Mouse (Mus musculus): ENCODE measurements at regions not wholly inside any gene's neighbourhood (a gene's known extent, or its start where the extent isn't known, plus 50 kb on each side); places are given as distances from the start of the nearest gene placed in this dataset.
"Not testable (repeated sequence)": the region's sequence is repeated elsewhere in the genome, so short reads cannot be mapped to it uniquely, and the experiment has no call there.

DNA sequence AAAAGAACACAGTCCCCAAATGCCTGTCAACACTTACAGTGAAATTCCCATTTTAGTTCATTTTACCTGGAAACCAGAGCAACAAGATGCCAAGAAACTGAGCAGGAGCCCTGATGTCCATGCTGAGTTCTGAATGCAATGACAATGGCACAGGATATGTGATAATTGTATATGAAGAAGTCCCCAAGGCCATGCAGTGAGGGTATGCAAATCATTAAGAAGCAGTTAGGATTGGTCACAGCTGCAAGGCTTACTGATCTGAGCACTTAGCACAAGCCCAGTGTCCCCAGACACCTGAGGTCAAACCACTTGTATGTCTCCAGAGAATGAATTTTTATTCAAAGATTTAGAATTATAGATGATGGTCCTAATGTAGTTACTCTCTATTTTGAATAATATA lies 419.0 kb upstream of the Tacstd2 start:
- in situ Hi-C loops (cut with MboI; ENCODE audit: unreplicated experiment in 2 of 2), result not testable (repeated sequence)

DNA sequence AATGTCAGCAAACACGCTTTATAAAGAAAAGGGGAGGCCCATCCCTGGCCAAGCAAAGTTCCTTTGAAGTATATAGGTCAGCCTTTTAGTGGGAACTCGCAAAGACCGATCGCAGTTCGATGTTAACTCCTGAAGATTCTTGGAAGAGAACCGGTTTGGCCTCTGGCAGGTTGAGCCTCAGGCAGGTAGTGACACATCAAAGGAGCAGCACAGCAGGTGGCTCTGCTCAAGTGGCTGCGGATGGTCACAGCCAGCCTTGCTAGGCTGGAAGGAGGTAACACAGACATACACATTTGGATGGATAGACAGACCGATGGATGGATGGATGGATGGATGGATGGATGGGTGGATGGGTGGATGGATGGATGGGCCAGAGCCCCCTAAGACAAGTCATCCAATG lies 395.9 kb upstream of the Tacstd2 start:
- in situ Hi-C loops (cut with MboI; ENCODE audit: unreplicated experiment in 2 of 2), result not testable (repeated sequence)

DNA sequence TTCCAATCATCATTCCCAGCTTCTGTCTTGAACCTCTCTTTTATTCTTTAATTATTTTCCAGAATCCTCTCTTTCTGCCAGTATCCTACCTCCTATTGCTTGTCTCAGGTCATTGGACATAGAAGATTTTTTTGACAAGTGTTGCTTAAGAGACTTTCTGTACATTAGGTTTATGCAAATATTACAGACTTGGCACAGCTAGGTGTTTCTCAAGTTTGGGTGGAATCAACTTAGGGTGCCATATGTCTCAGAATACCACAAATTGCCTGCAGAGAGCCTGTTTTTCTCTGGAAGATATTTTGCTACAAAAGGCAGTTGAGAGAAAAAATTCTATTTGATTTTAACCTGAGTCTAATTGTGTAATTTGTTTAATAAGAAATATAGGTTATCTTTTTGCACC lies 386.9 kb upstream of the Tacstd2 start:
- in situ Hi-C loops (cut with MboI; ENCODE audit: unreplicated experiment in 2 of 2), result no loop called here

DNA sequence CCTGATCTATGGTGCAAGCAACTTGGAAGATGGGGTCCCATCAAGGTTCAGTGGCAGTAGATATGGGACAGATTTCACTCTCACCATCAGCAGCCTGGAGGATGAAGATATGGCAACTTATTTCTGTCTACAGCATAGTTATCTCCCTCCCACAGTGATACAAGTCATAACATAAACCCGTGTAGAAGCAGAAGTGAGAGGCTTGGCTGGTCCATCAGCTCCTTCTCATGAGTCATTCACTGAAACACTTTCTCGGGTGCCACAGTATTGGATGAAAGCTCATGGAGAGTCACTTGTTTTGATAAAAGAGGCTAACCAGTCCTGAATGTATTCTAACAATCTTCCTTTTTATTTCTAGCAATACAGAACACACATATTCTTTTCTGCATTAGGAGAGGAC lies 378.3 kb upstream of the Tacstd2 start:
- in situ Hi-C loops (cut with MboI; ENCODE audit: unreplicated experiment in 2 of 2), result no loop called here

DNA sequence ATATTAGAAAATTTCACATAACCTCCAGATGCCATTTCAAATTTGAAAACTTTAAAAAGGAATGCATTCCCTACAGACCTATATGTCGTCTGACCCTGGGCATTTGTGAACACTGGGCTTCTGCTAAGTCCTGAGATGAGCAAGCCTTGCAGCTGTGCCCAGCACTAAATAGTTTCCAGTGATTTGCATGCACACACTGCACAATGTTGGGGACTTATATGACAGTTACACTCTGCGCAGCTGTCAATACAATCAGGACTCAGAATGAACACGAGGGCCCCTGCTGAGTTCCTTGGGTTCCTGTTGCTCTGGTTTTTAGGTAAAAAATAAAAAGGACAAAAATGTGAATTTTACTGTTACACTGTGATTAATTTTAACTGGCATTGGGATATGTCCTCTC lies 377.7 kb upstream of the Tacstd2 start:
- in situ Hi-C loops (cut with MboI; ENCODE audit: unreplicated experiment in 2 of 2), result no loop called here

DNA sequence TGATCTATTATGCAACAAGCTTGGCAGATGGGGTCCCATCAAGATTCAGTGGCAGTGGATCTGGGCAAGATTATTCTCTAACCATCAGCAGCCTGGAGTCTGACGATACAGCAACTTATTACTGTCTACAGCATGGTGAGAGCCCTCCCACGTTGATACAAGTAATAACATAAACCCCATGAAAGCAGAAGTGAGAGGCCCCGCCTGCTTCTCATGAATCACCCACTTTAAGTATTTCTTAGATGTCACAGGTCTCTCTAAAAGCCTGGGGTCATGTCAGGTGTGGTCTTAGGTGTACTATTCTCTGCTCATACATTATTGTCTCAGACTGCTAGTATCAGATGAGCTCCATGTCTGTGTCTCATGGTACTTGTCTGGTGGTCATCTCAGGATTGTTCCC lies 360.9 kb upstream of the Tacstd2 start:
- in situ Hi-C loops (cut with MboI; ENCODE audit: unreplicated experiment in 2 of 2), result no loop called here

DNA sequence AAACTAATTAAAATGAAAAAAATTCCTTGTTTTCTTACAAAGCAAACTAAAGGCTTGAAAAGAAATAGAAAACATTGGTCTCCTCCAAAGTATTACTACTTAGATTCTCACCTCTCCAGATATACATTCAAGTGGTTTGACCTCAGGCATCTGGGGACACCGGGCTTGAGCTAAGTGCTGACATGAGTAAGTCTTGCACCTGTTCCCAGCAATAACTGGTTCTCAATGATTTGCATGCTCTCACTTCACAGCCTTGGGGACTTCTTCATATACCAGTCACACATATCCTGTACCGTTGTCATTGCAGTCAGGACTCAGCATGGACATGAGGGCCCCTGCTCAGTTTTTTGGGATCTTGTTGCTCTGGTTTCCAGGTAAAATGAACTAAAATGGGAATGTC lies 360.3 kb upstream of the Tacstd2 start:
- in situ Hi-C loops (cut with MboI; ENCODE audit: unreplicated experiment in 2 of 2), result no loop called here

DNA sequence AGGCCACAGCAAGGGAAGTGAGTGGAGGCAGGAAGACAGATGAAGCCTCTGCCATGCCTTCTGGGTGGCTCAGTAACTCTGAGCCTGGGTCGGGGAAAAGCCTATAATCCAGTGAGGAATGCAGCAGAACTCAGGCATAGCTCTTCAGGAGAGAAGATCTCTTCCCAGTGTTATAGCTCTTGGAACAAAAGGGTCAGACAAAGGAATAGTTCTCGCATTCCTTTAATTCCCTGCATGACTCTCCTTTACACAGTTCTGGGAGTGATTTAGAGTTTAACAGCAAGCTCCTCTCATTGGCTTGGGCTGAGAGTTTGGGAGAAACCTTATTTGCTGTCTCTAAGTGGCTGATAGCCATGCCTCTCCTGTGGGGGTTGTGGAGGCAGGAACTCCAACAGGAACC lies 352.0 kb upstream of the Tacstd2 start:
- in situ Hi-C loops (cut with MboI; ENCODE audit: unreplicated experiment in 2 of 2), result no loop called here

DNA sequence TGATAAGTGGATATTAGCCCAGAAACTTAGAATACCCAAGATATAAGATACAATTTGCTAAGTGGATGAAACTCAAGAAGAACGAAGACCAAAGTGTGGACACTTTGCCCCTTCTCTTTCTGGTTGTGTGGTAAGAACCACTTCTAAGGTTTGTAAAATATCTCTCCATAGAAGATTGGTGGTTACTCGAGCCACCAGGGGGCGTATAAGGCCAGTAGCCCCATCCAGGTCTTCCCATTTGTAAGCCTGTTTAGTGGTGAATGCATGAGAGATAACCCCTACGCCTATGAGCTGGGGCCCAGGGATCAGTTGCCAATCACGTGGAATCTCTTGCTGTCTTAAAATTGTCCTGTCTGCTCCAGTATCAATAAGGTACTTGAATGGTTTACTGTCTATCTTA lies 349.3 kb upstream of the Tacstd2 start:
- in situ Hi-C loops (cut with MboI; ENCODE audit: unreplicated experiment in 2 of 2), result no loop called here

DNA sequence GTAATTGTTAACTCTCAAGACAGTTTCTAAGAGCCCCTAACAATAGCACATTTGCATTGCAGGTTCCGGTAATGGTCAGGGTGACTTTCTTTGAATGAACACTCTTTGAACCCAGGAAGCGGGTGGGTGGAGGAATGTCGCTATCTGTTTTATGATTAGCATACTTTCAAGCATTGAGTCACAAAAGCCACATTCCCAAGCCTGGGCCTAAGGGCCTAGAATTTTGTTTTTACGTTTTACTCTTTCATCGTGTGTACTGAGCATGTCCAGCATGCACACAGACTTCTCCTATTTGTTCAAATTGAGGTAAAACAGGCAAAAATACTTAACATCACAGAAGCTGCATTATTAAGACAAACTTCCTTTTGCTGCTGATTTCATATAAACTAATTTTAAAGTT lies 345.9 kb upstream of the Tacstd2 start:
- in situ Hi-C loops (cut with MboI; ENCODE audit: unreplicated experiment in 2 of 2), result not testable (repeated sequence)

DNA sequence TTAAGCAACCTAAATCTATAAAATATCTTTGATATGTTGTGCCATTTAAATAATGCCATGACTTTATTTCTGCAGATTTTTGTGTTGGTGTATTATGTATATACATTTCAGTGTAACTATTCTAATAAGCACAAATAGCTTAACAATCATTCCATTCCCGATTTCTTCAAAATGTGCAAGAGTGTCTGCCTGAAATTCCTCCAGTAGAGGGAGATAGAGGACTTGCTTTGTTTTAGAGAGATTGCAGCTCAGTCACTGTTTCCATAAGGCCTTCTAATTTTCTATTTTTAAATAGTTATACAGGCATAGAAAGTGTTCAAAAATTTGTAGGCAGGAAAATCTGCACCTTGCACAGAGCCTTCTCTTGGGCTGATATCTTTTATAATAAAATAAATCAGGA lies 322.3 kb upstream of the Tacstd2 start:
- in situ Hi-C loops (cut with MboI; ENCODE audit: unreplicated experiment in 2 of 2), result loop anchor here (5.0 to 10.0 kb wide), 4 partner anchors 344 to 1067 kb away; no protein-coding TSS in a partner anchor

DNA sequence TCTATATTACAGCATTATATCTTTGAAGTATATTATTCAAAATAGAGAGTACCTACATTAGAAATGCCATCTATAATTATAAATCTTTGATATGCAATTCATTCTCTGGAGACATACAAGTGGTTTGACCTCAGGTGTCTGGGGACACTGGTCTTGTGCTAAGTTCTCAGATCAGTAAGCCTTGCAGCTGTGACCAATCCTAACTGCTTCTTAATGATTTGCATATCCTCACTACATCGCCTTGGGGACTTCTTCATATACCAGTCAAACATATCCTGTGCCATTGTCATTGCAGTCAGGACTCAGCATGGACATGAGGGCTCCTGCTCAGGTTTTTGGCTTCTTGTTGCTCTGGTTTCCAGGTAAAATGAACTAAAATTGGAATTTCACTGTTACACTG lies 303.9 kb upstream of the Tacstd2 start:
- in situ Hi-C loops (cut with MboI; ENCODE audit: unreplicated experiment in 2 of 2), result not testable (repeated sequence)

DNA sequence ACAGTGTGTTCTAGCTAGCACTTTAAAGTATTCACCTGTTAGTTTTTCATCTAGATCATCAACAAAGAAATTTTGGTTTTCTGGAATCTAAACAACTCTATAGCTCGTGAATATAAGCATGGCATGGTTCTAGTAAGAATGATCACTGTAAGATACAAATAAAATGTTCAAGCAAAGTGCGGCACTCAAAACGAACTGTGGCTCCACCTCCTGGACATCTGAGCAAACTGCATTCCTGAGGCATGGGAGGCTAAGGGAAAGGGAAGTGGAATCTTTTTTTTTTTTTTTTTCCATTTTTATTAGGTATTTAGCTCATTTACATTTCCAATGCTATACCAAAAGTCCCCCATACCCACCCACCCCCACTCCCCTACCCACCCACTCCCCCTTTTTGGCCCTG lies 276.9 kb upstream of the Tacstd2 start:
- in situ Hi-C loops (cut with MboI; ENCODE audit: unreplicated experiment in 2 of 2), result loop anchor here (5.0 to 25.0 kb wide), 8 partner anchors 58 to 625 kb away; no protein-coding TSS in a partner anchor

DNA sequence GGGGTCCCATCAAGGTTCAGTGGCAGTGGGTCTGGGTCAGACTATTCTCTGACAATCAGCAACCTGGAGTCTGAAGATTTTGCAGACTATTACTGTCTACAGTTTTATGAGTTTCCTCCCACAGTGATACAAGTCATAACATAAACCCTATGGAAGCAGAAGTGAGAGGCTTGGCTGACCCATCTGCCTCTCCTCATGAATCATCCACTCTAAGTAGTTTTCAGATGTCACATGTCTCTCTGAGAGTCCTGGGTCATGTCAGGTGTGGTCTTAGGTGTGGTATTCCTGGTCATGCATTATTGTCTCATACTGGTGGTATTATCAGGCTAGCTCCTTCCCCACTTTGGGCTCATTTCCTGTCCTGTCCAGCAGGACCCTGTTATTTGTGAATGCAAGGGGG lies 255.8 kb upstream of the Tacstd2 start:
- in situ Hi-C loops (cut with MboI; ENCODE audit: unreplicated experiment in 2 of 2), result no loop called here

DNA sequence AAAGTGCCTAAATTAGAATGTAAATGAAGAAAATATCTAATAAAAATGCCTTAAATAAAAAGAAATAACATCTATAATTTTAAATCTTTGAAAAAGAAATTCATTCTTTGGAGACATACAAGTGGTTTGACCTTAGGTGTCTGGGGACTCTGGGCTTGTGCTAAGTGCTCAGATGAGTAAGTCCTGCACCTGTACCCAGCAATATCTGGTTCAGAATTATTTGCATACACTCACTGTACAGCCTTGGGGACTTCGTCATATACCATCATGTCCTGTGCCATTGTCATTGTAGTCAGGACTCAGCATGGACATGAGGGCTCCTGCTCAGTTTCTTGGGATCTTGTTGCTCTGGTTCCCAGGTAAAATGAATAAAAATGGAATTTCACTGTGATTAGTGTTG lies 255.1 kb upstream of the Tacstd2 start:
- in situ Hi-C loops (cut with MboI; ENCODE audit: unreplicated experiment in 2 of 2), result no loop called here

DNA sequence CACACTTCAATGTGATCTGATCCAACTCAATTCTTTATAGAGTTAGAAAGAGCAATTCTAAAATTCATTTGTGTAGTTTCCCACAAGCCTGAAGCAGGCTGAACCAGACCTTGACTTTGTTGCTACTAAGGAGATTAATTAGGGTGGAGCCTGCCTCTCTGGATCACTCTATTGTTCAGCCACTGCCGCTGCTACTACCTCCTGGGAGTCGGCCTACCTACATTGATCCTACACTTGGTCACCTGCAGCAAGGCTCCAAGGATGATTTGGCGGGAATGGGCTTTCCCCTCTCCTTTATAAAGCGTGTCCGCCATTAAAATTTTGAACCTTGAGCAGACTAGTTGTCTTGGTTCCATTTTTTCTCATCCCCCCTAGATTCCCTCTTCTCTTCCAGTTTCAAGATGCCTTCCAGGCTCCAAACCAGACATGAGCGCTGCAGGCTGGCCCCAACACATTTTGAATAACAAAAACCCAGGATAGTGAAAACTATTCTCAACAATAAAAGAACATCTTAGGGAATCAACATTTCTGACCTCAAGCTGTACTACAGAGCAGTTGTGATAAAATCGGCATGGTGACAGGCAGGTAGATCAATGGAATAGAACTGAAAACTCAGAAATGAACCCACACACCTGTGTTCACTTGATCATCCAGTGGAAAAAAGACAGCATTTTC lies 251.6 kb upstream of the Tacstd2 start:
- in situ Hi-C loops (cut with MboI; ENCODE audit: unreplicated experiment in 2 of 2), result no loop called here

DNA sequence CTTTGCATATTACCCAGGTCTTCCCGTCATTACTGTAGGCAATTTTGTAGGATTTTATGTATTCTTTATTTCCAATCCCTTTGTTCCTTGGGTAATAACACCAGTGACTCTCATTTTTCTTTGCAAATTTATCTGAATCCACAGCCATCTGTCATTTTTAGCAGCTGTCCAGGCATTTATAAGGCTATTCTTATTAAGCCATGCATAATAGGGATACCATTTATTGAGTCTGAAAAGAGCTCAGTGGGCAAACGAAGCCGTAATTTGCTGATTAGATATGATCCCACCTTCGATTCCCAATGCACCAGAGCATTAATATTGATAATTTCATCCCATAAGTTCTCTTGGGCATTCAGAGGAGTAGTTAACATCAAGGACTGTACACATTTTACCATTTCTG lies 243.3 kb upstream of the Tacstd2 start:
- in situ Hi-C loops (cut with MboI; ENCODE audit: unreplicated experiment in 2 of 2), result no loop called here

DNA sequence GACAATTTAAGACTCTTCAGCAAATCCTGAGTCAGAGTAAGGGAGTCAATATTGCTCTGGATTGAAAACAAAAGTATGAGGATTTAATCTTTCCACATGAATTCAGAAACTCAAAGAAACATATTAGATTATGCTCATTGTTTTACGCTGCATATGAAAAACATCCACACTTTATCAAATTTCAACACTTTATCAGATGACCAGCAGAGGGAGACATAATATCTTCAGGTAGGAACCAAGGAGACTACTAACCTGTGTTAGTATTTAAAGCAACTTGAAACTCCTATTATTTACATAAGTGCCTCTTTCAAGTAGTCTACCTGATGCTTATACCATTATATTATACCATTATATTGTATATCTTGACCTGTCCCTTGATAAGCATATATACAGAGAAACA lies 218.5 kb upstream of the Tacstd2 start:
- in situ Hi-C loops (cut with MboI; ENCODE audit: unreplicated experiment in 2 of 2), result loop anchor here in 1 of 2 experiments (10.0 kb wide), 1 partner anchor 61 kb away; no protein-coding TSS in a partner anchor

DNA sequence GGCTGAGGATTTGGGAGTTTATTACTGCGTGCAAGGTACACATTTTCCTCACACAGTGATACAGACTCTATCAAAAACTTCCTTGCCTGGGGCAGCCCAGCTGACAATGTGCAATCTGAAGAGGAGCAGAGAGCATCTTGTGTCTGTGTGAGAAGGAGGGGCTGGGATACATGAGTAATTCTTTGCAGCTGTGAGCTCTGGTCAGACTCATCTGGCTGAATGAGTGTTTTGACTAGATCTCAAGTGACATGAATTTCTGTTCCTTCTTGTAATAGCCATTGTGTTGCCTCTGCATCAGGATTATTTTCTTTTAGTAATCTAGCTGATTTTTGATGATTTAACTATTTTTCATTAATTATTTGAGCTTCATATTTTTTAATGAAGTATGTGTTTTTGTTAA lies 190.0 kb upstream of the Tacstd2 start:
- in situ Hi-C loops (cut with MboI; ENCODE audit: unreplicated experiment in 2 of 2), result no loop called here

DNA sequence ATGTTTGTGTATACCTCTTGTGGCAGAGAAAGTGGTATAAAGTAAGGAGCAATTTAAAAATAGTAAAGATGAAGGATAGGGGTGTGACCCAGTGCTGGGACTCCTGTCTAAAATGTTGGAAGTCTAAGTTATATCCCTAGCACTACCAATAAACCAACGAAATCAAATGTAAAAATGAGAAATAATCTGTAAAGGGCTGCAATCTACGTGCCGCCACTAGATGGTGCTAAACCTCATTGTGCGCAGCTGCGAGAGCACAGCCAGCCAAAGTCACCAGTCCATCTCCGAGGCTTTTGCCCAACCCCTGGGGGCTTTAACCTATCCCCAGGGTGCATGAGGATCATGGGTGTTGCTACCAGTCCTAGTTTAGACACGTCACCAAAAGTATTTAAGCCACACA lies 163.4 kb upstream of the Tacstd2 start:
- in situ Hi-C loops (cut with MboI; ENCODE audit: unreplicated experiment in 2 of 2), result loop anchor here (5.0 kb wide), 1 partner anchor 113 kb away; no protein-coding TSS in a partner anchor

DNA sequence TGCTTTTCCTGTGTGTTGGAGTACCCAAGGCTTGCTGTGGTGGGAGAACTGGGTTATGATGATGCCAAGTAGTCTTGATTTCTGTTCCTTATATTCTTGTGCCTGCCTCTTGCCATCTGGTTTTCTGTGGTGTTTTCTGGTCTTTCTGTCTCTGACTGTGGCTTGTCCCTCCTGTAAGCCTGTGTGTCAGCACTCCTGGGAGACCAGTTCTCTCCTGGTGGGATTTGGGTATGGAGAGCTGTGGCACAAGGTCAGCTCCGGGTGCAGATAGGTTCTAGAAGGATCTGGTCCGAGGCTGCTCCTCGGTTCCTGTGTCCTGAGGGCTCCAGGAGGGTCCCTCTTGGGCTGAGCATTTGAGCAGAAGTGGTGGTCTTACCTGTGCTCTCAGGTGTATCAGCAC lies 155.4 kb upstream of the Tacstd2 start:
- in situ Hi-C loops (cut with MboI; ENCODE audit: unreplicated experiment in 2 of 2), result not testable (repeated sequence)

DNA sequence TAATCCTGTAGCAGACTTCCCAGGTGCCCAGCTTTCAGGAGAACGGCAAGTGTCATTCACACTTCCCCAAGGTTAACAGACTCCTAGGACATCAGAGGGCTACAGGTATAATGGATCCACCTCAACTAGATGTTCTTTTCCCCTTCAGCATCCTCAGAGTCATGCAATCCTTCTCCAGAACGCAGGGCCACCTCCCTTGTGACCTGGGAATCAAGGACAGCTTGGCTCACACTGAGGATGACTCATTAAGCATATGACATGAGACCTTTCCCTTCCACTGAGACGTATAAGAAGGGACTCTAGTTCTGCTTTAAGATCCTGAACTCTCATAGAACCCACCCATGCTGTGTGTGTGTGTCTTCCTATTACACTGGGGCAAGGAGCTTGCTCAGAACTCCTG lies 147.5 kb upstream of the Tacstd2 start:
- in situ Hi-C loops (cut with MboI; ENCODE audit: unreplicated experiment in 2 of 2), result not testable (repeated sequence)

DNA sequence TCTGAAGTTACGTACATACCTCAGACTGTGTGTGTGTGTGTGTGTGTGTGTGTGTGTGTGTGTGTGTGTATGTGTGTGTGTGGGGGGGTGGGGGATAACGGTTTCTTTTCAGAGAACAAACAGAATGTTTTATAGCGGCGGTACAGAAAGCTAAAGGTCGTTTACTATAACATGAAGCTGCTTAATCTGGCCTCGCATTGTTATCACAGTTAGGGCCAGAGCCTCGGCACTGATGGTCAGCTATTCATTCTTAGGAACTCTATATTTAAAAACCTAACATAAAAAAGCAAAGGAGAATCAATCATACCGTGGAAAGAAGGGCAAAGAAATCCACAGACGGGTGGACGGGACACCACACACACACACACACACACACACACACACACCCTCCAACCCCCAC lies 146.0 kb upstream of the Tacstd2 start:
- in situ Hi-C loops (cut with MboI; ENCODE audit: unreplicated experiment in 2 of 2), result not testable (repeated sequence)

All from v-Abl transformed pro-B cells (cell line).